In genomic region chr1:136839202-136839601, GRCm38 (mm10) we compare ENCODE assay signal across 10 mouse cellular contexts.
DNase-seq lines count a peak whose midpoint lies in the region; ATAC-seq and TF ChIP-seq lines count a peak whose summit lies in the region.
"Had no signal": no experiment of that assay in that cellular context is flagged by ENCODE, and none has a peak within 500 bp of the region (broad histone marks: within the 10 kb centered on the region; RNA-seq: fewer than 3 reads in every experiment).

No protein-coding gene starts in this region.

- no peaks in the 10 kb centered on the region for H3K27me3 ChIP-seq in liver, embryonic 16.5 days (ENCODE audit: control insufficient read depth, insufficient read depth, low read depth, low read length)
- H3K27me3 ChIP-seq in forebrain, embryonic 16.5 days (replicated peaks; ENCODE audit: control insufficient read depth, insufficient read depth, low read length) = no peaks in the 10 kb centered on the region
- no peaks in the 10 kb centered on the region for H3K27me3 ChIP-seq in cerebellum, adult 2 months (ENCODE audit: control insufficient read depth, insufficient read depth, low read length)
- H3K27me3 ChIP-seq: forebrain, embryonic 13.5 days had no signal

- no peak overlapping the region for H3K4me3 ChIP-seq in liver, embryonic 16.5 days (ENCODE audit: low read depth, low read length)
- H3K4me3 ChIP-seq in left cerebral cortex, adult 2 months = no peak overlapping the region
- no peak overlapping the region for H3K4me3 ChIP-seq in forebrain, embryonic 16.5 days (replicated peaks; ENCODE audit: low read length)
- no peak overlapping the region for H3K4me3 ChIP-seq in cerebellum, adult 2 months (replicated peaks; ENCODE audit: insufficient read depth, low read depth, low read length)
- H3K4me3 ChIP-seq: forebrain, embryonic 13.5 days had no signal

- no peak overlapping the region for H3K9ac ChIP-seq in liver, embryonic 16.5 days (ENCODE audit: low read depth, low read length)
- H3K9ac ChIP-seq in forebrain, embryonic 16.5 days (replicated peaks; ENCODE audit: low read depth, low read length) = no peak overlapping the region
- H3K9ac ChIP-seq: forebrain, embryonic 13.5 days had no signal

- no peak for TF ChIP-seq POLR2A in cerebellum, adult 2 months (IDR thresholded peaks at IDR 0.05; ENCODE audit: borderline replicate concordance, insufficient read depth, low read length)

- no peaks in the 10 kb centered on the region for H3K9me3 ChIP-seq in liver, embryonic 16.5 days (replicated peaks; ENCODE audit: control insufficient read depth, low read length)
- no peaks in the 10 kb centered on the region for H3K9me3 ChIP-seq in forebrain, embryonic 16.5 days (ENCODE audit: control insufficient read depth, low read length)
- H3K9me3 ChIP-seq: forebrain, embryonic 13.5 days had no signal

- DNase-seq in 3134 (ENCODE audit: extremely low read depth, insufficient read length, low spot score) (peak; percentile 30), R1 (ENCODE audit: low read depth, low spot score) (peak; percentile 62)
- DNase-seq in kidney, adult 11 months = peak; percentile 15
- DNase-seq in left cerebral cortex, adult 2 months (ENCODE audit: extremely low spot score in 1 of 2, low spot score in 2 of 2) = no peak
- DNase-seq in cerebellum, adult 2 months = no peak
- DNase-seq: thymus, postnatal 4 days had no signal

- intact Hi-C loops in left cerebral cortex, adult 2 months (cut with DNase I) = no loop called here

- H3K4me1 ChIP-seq in liver, embryonic 16.5 days (ENCODE audit: control insufficient read depth, low read depth, low read length) = no peaks in the 10 kb centered on the region
- no peaks in the 10 kb centered on the region for H3K4me1 ChIP-seq in forebrain, embryonic 16.5 days (replicated peaks; ENCODE audit: control insufficient read depth, insufficient read depth, low read length)
- H3K4me1 ChIP-seq in cerebellum, adult 2 months (ENCODE audit: control insufficient read depth, insufficient read depth, low read length) = no peaks in the 10 kb centered on the region
- H3K4me1 ChIP-seq: forebrain, embryonic 13.5 days had no signal

- no peak overlapping the region for H3K27ac ChIP-seq in liver, embryonic 16.5 days (ENCODE audit: low read length)
- H3K27ac ChIP-seq in left cerebral cortex, adult 2 months = no peak overlapping the region
- H3K27ac ChIP-seq in forebrain, embryonic 16.5 days (ENCODE audit: low read length) = no peak overlapping the region
- no peak overlapping the region for H3K27ac ChIP-seq in cerebellum, adult 2 months (ENCODE audit: insufficient read depth, low read length)
- H3K27ac ChIP-seq: forebrain, embryonic 13.5 days had no signal

- no peak for TF ChIP-seq CTCF in left cerebral cortex, adult 2 months (IDR thresholded peaks at IDR 0.05)
- TF ChIP-seq CTCF in cerebellum, adult 2 months (IDR thresholded peaks at IDR 0.05; ENCODE audit: borderline replicate concordance, insufficient read depth, low read depth, low read length) = no peak

- WGBS in liver, embryonic 16.5 days (ENCODE audit: insufficient replicate concordance) = 54% methylated on average over 10 of the region's 10 CpGs
- 89% methylated on average over 10 of the region's 10 CpGs for WGBS in forebrain, embryonic 16.5 days
- WGBS in cerebellum, adult 2 months = 87% methylated on average over 10 of the region's 10 CpGs

- H3K36me3 ChIP-seq in liver, embryonic 16.5 days (ENCODE audit: control insufficient read depth, insufficient read depth) = no peaks in the 10 kb centered on the region
- no peaks in the 10 kb centered on the region for H3K36me3 ChIP-seq in forebrain, embryonic 16.5 days (ENCODE audit: control insufficient read depth, insufficient read depth)

- peak; percentile 27; the same call in 1 of the 2 replicates for ATAC-seq in liver, embryonic 16.5 days (ENCODE audit: low read depth)
- ATAC-seq in megakaryocyte, adult 5-6 weeks (ENCODE audit: poor library complexity, severe bottlenecking) = no peak
- ATAC-seq in forebrain, embryonic 16.5 days = no peak
- ATAC-seq: forebrain, embryonic 13.5 days had no signal

- no peak overlapping the region for H3K4me2 ChIP-seq in liver, embryonic 16.5 days (ENCODE audit: low read depth, low read length)
- H3K4me2 ChIP-seq in forebrain, embryonic 16.5 days (ENCODE audit: low read length) = no peak overlapping the region
- H3K4me2 ChIP-seq: forebrain, embryonic 13.5 days had no signal

Comparison
In these comparisons a context has a peak if more than half of its experiments do, and no peak if none do; other contexts are left out.
1. DNase-seq: peak in 3134 (single experiment), R1 (single experiment) and kidney, adult 11 months (single experiment); none in left cerebral cortex, adult 2 months (0 of 2) and cerebellum, adult 2 months (0 of 2).